Mouse (Mus musculus) limb, embryonic 13.5 days (tissue): ENCODE data around the gene Snx21. TPM values are rescaled to one million over a fixed set of nuclear protein-coding genes. Genes with fewer than 3 reads are reported as not detected.

Source experiments
- ATAC-seq: fragments of 200-750 bp; cut with Nextera tagmentation; 2 replicates; pipeline ENCODE4 v1.8.0; 2017; ENCODE audit warnings: low read depth, moderate number of reproducible peaks, moderate TSS enrichment; ENCODE audit not compliant: low FRiP score
- H3K27ac ChIP-seq: fragments of 300-500 bp; sonication (generic); 2 replicates; pipeline ENCODE4 v1.5.1; 2015; ENCODE audit warnings: inconsistent platforms, mild to moderate bottlenecking, moderate library complexity
- H3K27me3 ChIP-seq: fragments of 300-500 bp; sonication (generic); 2 replicates; pipeline ENCODE4 v1.6.1; 2015; ENCODE audit warnings: mild to moderate bottlenecking, inconsistent platforms
- H3K36me3 ChIP-seq: fragments of 300-500 bp; sonication (generic); 2 replicates; pipeline ENCODE4 v1.6.1; 2015; ENCODE audit warnings: inconsistent platforms, mild to moderate bottlenecking, moderate library complexity
- H3K4me1 ChIP-seq: fragments of 300-500 bp; sonication (generic); 2 replicates; pipeline ENCODE4 v1.6.1; 2015; ENCODE audit warnings: inconsistent platforms
- H3K4me2 ChIP-seq: fragments of 300-500 bp; sonication (generic); replicated peaks from 2 replicates; pipeline ENCODE4 v1.6.1; 2015; ENCODE audit warnings: inconsistent platforms, mild to moderate bottlenecking, moderate library complexity
- H3K4me3 ChIP-seq: fragments of 300-500 bp; sonication (generic); 2 replicates; pipeline ENCODE4 v1.5.1; 2015; ENCODE audit warnings: moderate library complexity, mild to moderate bottlenecking, inconsistent platforms
- H3K9ac ChIP-seq: fragments of 300-500 bp; sonication (generic); 2 replicates; pipeline ENCODE4 v1.6.1; 2015; ENCODE audit warnings: mild to moderate bottlenecking, inconsistent platforms
- H3K9me3 ChIP-seq: fragments of 300-500 bp; sonication (generic); 2 replicates; pipeline ENCODE4 v1.6.1; 2016; ENCODE audit warnings: inconsistent platforms
- WGBS: fragments of 180-500 bp; shearing (Covaris S2); methylation state at CpG from one replicate; pipeline ENCODE4 v1.1.7; 2015; 5-methylcytosine and 5-hydroxymethylcytosine counted together
- polyA plus RNA-seq: library from polyadenylated mRNA; unstranded; fragments of >200 nt; fragmentation: Nextera tagmentation; extraction: Ambion mirVana; gene quantifications from 2 replicates; pipeline ENCODE4 v1.2.1, GENCODE M21; 2015

Snx21 gene
- polyA plus RNA-seq, 1 experiment from 2014 or later = 27.6 TPM

GRCm38 (mm10) chr2:164773989-164774364, 11.6 kb upstream of the Snx21 start:
- Histone ChIP-seq H3K4me2 (no peak overlapping the region), H3K9ac (no peak overlapping the region), H3K36me3 (peaks cover 21% of the 10 kb centered on the region), H3K27me3 (0 out of 2 replicates have a peak, but pooled peaks cover 6% of the 10 kb centered on the region), H3K4me3 (no peak overlapping the region), H3K27ac (no peak overlapping the region), H3K9me3 (no peaks in the 10 kb centered on the region), H3K4me1 (peaks cover 26% of the 10 kb centered on the region)
- WGBS = 89% methylated on average over 5 of the region's 5 CpGs
- ATAC-seq = no peak

- H3K9me3 ChIP-seq = no peaks in the 10 kb centered on the region
- no peak overlapping the region for H3K4me3 ChIP-seq
- H3K27ac ChIP-seq = no peak overlapping the region
- H3K4me1 ChIP-seq = peaks cover 13% of the 10 kb centered on the region
- H3K9ac ChIP-seq = no peak overlapping the region
- peaks cover 21% of the 10 kb centered on the region for H3K36me3 ChIP-seq
- H3K4me2 ChIP-seq = no peak overlapping the region
- ATAC-seq = no peak
- 0 out of 2 replicates have a peak, but pooled peaks cover 6% of the 10 kb centered on the region for H3K27me3 ChIP-seq
- WGBS = 90% methylated on average over 6 of the region's 6 CpGs
These were observed 9.5 kb upstream of the Snx21 start for GRCm38 (mm10) chr2:164776130-164776529.

- H3K36me3 ChIP-seq = peaks cover 14% of the 10 kb centered on the region
- peaks cover 7% of the 10 kb centered on the region for H3K4me1 ChIP-seq
- no peak for ATAC-seq
- H3K27ac ChIP-seq = no peak overlapping the region
- H3K9ac ChIP-seq = no peak overlapping the region
- H3K27me3 ChIP-seq = 0 out of 2 replicates have a peak, but pooled peaks cover 6% of the 10 kb centered on the region
- 67% methylated on average over 17 of the region's 17 CpGs for WGBS
- no peak overlapping the region for H3K4me3 ChIP-seq
- no peak overlapping the region for H3K4me2 ChIP-seq
- no peaks in the 10 kb centered on the region for H3K9me3 ChIP-seq
These were observed 8.8 kb upstream of the Snx21 start for GRCm38 (mm10) chr2:164776801-164777200.

- ATAC-seq = no peak
- peaks cover 8% of the 10 kb centered on the region; the same call in 1 of the 2 replicates for H3K36me3 ChIP-seq
- 0 out of 2 replicates have a peak, but pooled peaks cover 6% of the 10 kb centered on the region for H3K27me3 ChIP-seq
- no peak overlapping the region for H3K9ac ChIP-seq
- 81% methylated on average over 30 of the region's 30 CpGs for WGBS
- H3K9me3 ChIP-seq = no peaks in the 10 kb centered on the region
- H3K4me1 ChIP-seq = peaks cover under 1% of the 10 kb centered on the region; the same call in 1 of the 2 replicates
- no peak overlapping the region for H3K27ac ChIP-seq
- H3K4me2 ChIP-seq = 0 out of 2 replicates have a peak overlapping the region, but pooled peaks have one; percentile 1
- H3K4me3 ChIP-seq = no peak overlapping the region
These were observed 8.2 kb upstream of the Snx21 start for GRCm38 (mm10) chr2:164777246-164778014.

- 0 out of 2 replicates have a peak, but pooled peaks cover 6% of the 10 kb centered on the region for H3K27me3 ChIP-seq
- 90% methylated on average over 11 of the region's 11 CpGs for WGBS
These were observed 7.7 kb upstream of the Snx21 start for GRCm38 (mm10) chr2:164778015-164778287.

GRCm38 (mm10) chr2:164778809-164779208, 6.8 kb upstream of the Snx21 start:
- 70% methylated on average over 7 of the region's 7 CpGs for WGBS
- Histone ChIP-seq H3K9ac (no peak overlapping the region), H3K4me2 (no peak overlapping the region), H3K4me1 (no peaks in the 10 kb centered on the region), H3K4me3 (no peak overlapping the region), H3K9me3 (no peaks in the 10 kb centered on the region), H3K27me3 (0 out of 2 replicates have a peak, but pooled peaks cover 6% of the 10 kb centered on the region), H3K27ac (no peak overlapping the region), H3K36me3 (no peaks in the 10 kb centered on the region)
- ATAC-seq = no peak

More at GRCm38 (mm10) chr2:164778015-164778287, 7.7 kb upstream of the Snx21 start:
- no peak overlapping the region for H3K4me3 ChIP-seq
- H3K9me3 ChIP-seq = no peaks in the 10 kb centered on the region
- 0 out of 2 replicates have a peak overlapping the region, but pooled peaks have one; percentile 1 for H3K4me2 ChIP-seq
- H3K27ac ChIP-seq = no peak overlapping the region
- no peaks in the 10 kb centered on the region for H3K4me1 ChIP-seq
- peaks cover 4% of the 10 kb centered on the region; the same call in 1 of the 2 replicates for H3K36me3 ChIP-seq
- ATAC-seq = no peak
- no peak overlapping the region for H3K9ac ChIP-seq

- ATAC-seq = no peak
- 66% methylated on average over 8 of the region's 8 CpGs for WGBS
- peaks cover under 1% of the 10 kb centered on the region for H3K4me1 ChIP-seq
These were observed 6.0 kb upstream of the Snx21 start, which contains the start of gene Tnnc2 for GRCm38 (mm10) chr2:164779481-164780086. Tnnc2 (minus strand) TSS chr2:164779967.

GRCm38 (mm10) chr2:164781876-164782275, 3.7 kb upstream of the Snx21 start:
- H3K27ac ChIP-seq = no peak overlapping the region
- 0 out of 2 replicates have a peak, but pooled peaks cover 3% of the 10 kb centered on the region for H3K27me3 ChIP-seq
- no peaks in the 10 kb centered on the region for H3K36me3 ChIP-seq
- H3K9me3 ChIP-seq = no peaks in the 10 kb centered on the region
- H3K4me2 ChIP-seq = no peak overlapping the region
- WGBS = 76% methylated on average over 4 of the region's 4 CpGs
- ATAC-seq = no peak
- H3K4me1 ChIP-seq = peaks cover 13% of the 10 kb centered on the region
- H3K4me3 ChIP-seq = no peak overlapping the region
- no peak overlapping the region for H3K9ac ChIP-seq

More at GRCm38 (mm10) chr2:164779481-164780086, 6.0 kb upstream of the Snx21 start, which contains the start of gene Tnnc2:
- H3K36me3 ChIP-seq = no peaks in the 10 kb centered on the region
- H3K4me2 ChIP-seq = no peak within 1 kb of the TSS
- H3K9me3 ChIP-seq = no peaks in the 10 kb centered on the region
- H3K9ac ChIP-seq = no peak within 1 kb of the TSS
- no peak within 1 kb of the TSS for H3K4me3 ChIP-seq
- no peak within 1 kb of the TSS for H3K27ac ChIP-seq
- H3K27me3 ChIP-seq = 0 out of 2 replicates have a peak, but pooled peaks cover 6% of the 10 kb centered on the region

GRCm38 (mm10) chr2:164783926-164784581, 1.6 kb upstream of the Snx21 start:
- H3K27ac ChIP-seq = no peak overlapping the region
- no peak overlapping the region for H3K4me3 ChIP-seq
- H3K4me2 ChIP-seq = no peak overlapping the region
- peaks cover 6% of the 10 kb centered on the region for H3K36me3 ChIP-seq
- H3K9ac ChIP-seq = no peak overlapping the region
- H3K27me3 ChIP-seq = no peaks in the 10 kb centered on the region
- no peaks in the 10 kb centered on the region for H3K9me3 ChIP-seq
- ATAC-seq = no peak
- 76% methylated on average over 7 of the region's 7 CpGs for WGBS
- peaks cover 18% of the 10 kb centered on the region for H3K4me1 ChIP-seq

GRCm38 (mm10) chr2:164784869-164785420, 678 bp upstream of the Snx21 start:
- peak overlapping the region; percentile 84; the same call in 1 of the 2 replicates for H3K27ac ChIP-seq
- no peaks in the 10 kb centered on the region for H3K27me3 ChIP-seq
- WGBS = 4% methylated on average over 7 of the region's 7 CpGs
- H3K4me2 ChIP-seq = peak overlapping the region; percentile 80
- H3K36me3 ChIP-seq = peaks cover 9% of the 10 kb centered on the region
- ATAC-seq = no peak
- H3K4me3 ChIP-seq = peak overlapping the region; percentile 70
- no peaks in the 10 kb centered on the region for H3K9me3 ChIP-seq
- peak overlapping the region; percentile 82 for H3K9ac ChIP-seq
- H3K4me1 ChIP-seq = peaks cover 18% of the 10 kb centered on the region

GRCm38 (mm10) chr2:164786388-164786885, 814 bp downstream of the Snx21 start:
- ATAC-seq = peak; percentile 25
- WGBS = 6% methylated on average over 15 of the region's 15 CpGs

More at GRCm38 (mm10) chr2:164786388-164786885, 814 bp downstream of the Snx21 start:
- peak overlapping the region; percentile 82 for H3K9ac ChIP-seq
- H3K27ac ChIP-seq = peak overlapping the region; percentile 69
- peaks cover 22% of the 10 kb centered on the region for H3K36me3 ChIP-seq
- no peaks in the 10 kb centered on the region for H3K9me3 ChIP-seq
- H3K4me2 ChIP-seq = peak overlapping the region; percentile 80
- H3K4me3 ChIP-seq = peak overlapping the region; percentile 70
- H3K27me3 ChIP-seq = no peaks in the 10 kb centered on the region
- peaks cover 18% of the 10 kb centered on the region for H3K4me1 ChIP-seq
